Mouse (Mus musculus): ENCODE data around the gene Creb3l4.

DNA sequence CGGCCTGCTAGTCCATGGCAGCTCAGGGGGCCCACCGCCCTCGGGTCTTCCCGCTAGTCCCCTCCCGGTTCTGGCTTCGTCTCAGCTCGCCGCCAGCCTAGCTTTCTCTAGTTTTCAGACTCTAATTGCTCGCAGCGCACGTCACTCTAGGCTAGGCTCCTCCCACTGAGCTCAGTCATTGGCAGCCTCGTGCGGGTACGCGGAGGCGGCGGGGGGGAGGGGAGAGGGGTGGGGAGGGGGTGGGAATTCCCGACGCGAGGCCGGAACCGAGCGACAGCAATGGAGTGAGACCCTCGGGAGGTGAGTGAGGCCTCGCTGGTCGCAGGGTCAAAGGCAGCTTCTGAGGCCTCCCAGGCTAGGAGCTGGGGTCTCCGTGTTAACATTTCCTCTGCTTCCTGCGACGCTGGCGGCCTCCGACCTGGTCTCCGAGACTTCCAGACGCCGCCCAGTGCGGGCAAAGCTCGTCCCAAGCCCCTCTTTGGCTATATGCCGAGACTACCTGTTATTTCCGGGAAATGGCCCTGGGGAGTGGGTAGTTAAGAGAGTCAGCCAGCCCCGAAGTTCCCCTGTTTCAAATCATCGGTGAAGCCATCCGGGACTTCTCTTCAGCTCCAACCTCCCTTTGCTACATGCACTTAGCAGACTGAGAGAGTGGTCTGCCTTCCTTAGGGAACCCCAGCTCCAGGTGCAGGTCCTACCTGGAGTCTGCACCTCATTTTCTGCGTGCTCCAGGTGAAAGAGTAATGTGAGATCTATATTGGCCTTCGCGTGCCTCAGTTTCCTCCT is 4.8 kb upstream of the Creb3l4 start, which contains the start of gene Slc39a1:
- TF ChIP-seq ZMIZ1 (IDR thresholded peaks at IDR 0.05; ENCODE audit: low read depth, low read length) (peak; percentile 97), CTCF (IDR thresholded peaks at IDR 0.05 in 2 of 3, conservative IDR thresholded peaks at IDR 0.05 in 1 of 3; ENCODE audit: control insufficient read depth in 1 of 3, insufficient read depth in 1 of 3, low read depth in 2 of 3, low read length in 3 of 3, poor library complexity in 1 of 3, severe bottlenecking in 1 of 3) (no peak)
